ENCODE assay signal across 9 mouse cellular contexts in genomic region chr7:46667256-46667655, GRCm38 (mm10). TPM values are rescaled to one million over a fixed set of nuclear protein-coding genes. Genes with fewer than 3 reads are reported as not detected.
DNase-seq lines count a peak whose midpoint lies in the region; ATAC-seq and TF ChIP-seq lines count a peak whose summit lies in the region.
"Had no signal": no experiment of that assay in that cellular context is flagged by ENCODE, and none has a peak within 500 bp of the region (broad histone marks: within the 10 kb centered on the region; RNA-seq: fewer than 3 reads in every experiment).

No protein-coding gene starts in this region.

- DNase-seq in kidney, postnatal 14 days, result peak; percentile 7
- DNase-seq in kidney, adult 2 months, result no peak
- peak; percentile 67 for DNase-seq in embryonic facial prominence, embryonic 10.5 days (ENCODE audit: low spot score)
- peak; percentile 59 for DNase-seq in neural tube, embryonic 11.5 days (ENCODE audit: low spot score)
- DNase-seq in frontal cortex, adult 2 months (ENCODE audit: extremely low spot score in 1 of 2, low spot score in 1 of 2), result no peak
- DNase-seq in layer of hippocampus, adult 18-20 months (ENCODE audit: low spot score in 2 of 2), result no peak
- no peak for DNase-seq in spleen, postnatal 4 days (ENCODE audit: low spot score in 2 of 2)

- H3K9me3 ChIP-seq in embryonic facial prominence, embryonic 10.5 days, result no peaks in the 10 kb centered on the region
- no peaks in the 10 kb centered on the region for H3K9me3 ChIP-seq in intestine, embryonic 15.5 days
- H3K9me3 ChIP-seq in neural tube, embryonic 11.5 days (ENCODE audit: control insufficient read depth, low read length), result no peaks in the 10 kb centered on the region

- H3K4me3 ChIP-seq in kidney, adult 2 months (ENCODE audit: insufficient read depth, low read depth, low read length), result no peak overlapping the region
- peak overlapping the region; percentile 42 for H3K4me3 ChIP-seq in embryonic facial prominence, embryonic 10.5 days
- no peak overlapping the region; the same call in 1 of the 2 replicates for H3K4me3 ChIP-seq in intestine, embryonic 15.5 days (replicated peaks)
- no peak overlapping the region for H3K4me3 ChIP-seq in neural tube, embryonic 11.5 days (ENCODE audit: low read depth, low read length)
- H3K4me3 ChIP-seq: myocyte had no signal

- no peak overlapping the region for H3K27ac ChIP-seq in kidney, adult 2 months (ENCODE audit: insufficient read depth, low read depth, low read length)
- H3K27ac ChIP-seq in embryonic facial prominence, embryonic 10.5 days (replicated peaks), result no peak overlapping the region
- no peak overlapping the region for H3K27ac ChIP-seq in intestine, embryonic 15.5 days
- H3K27ac ChIP-seq in neural tube, embryonic 11.5 days (ENCODE audit: low read depth, low read length), result no peak overlapping the region

- TF ChIP-seq CTCF in kidney, adult 2 months (conservative IDR thresholded peaks at IDR 0.05; ENCODE audit: insufficient read depth, insufficient read length, low read depth, low read length), result no peak

- WGBS in kidney, adult 2 months, result 4% methylated on average over 21 of the region's 21 CpGs
- WGBS in embryonic facial prominence, embryonic 10.5 days, result under 1% methylated on average over 21 of the region's 21 CpGs
- WGBS in intestine, embryonic 15.5 days, result 1% methylated on average over 21 of the region's 21 CpGs
- WGBS in neural tube, embryonic 11.5 days, result 1% methylated on average over 21 of the region's 21 CpGs

- no peak for TF ChIP-seq POLR2A in kidney, adult 2 months (IDR thresholded peaks at IDR 0.05; ENCODE audit: low read depth, low read length)

- ATAC-seq in intestine, embryonic 15.5 days, result peak; percentile 55
- peak; percentile 27; the same call in 1 of the 2 replicates for ATAC-seq in neural tube, embryonic 11.5 days (ENCODE audit: insufficient read depth, low FRiP score, low TSS enrichment)

- no peak overlapping the region for H3K9ac ChIP-seq in intestine, embryonic 15.5 days
- H3K9ac ChIP-seq in neural tube, embryonic 11.5 days (ENCODE audit: low read length), result no peak overlapping the region

- peaks cover 2% of the 10 kb centered on the region; the same call in 1 of the 2 replicates for H3K27me3 ChIP-seq in kidney, adult 2 months (replicated peaks; ENCODE audit: control insufficient read depth, insufficient read depth, low read length)
- H3K27me3 ChIP-seq in embryonic facial prominence, embryonic 10.5 days (replicated peaks; ENCODE audit: low read depth, poor library complexity, severe bottlenecking), result peaks cover 58% of the 10 kb centered on the region
- peaks cover 13% of the 10 kb centered on the region for H3K27me3 ChIP-seq in intestine, embryonic 15.5 days (replicated peaks)
- H3K27me3 ChIP-seq in neural tube, embryonic 11.5 days (ENCODE audit: control insufficient read depth, insufficient read depth, low read length), result no peaks in the 10 kb centered on the region; the same call in 1 of the 2 replicates

- H3K4me1 ChIP-seq in kidney, adult 2 months (ENCODE audit: control insufficient read depth, insufficient read depth, low read length), result no peaks in the 10 kb centered on the region
- peaks cover 15% of the 10 kb centered on the region for H3K4me1 ChIP-seq in embryonic facial prominence, embryonic 10.5 days
- H3K4me1 ChIP-seq in intestine, embryonic 15.5 days (replicated peaks), result peaks cover 3% of the 10 kb centered on the region; the same call in 1 of the 2 replicates
- H3K4me1 ChIP-seq in neural tube, embryonic 11.5 days (ENCODE audit: control insufficient read depth, insufficient read depth, low read length), result 0 out of 2 replicates have a peak, but pooled peaks cover 3% of the 10 kb centered on the region

- H3K36me3 ChIP-seq in kidney, adult 2 months (ENCODE audit: control insufficient read depth, insufficient read depth, low read length), result no peaks in the 10 kb centered on the region
- no peaks in the 10 kb centered on the region for H3K36me3 ChIP-seq in embryonic facial prominence, embryonic 10.5 days (replicated peaks)
- H3K36me3 ChIP-seq in intestine, embryonic 15.5 days, result no peaks in the 10 kb centered on the region
- H3K36me3 ChIP-seq in neural tube, embryonic 11.5 days (ENCODE audit: control insufficient read depth, insufficient read depth, low read length), result no peaks in the 10 kb centered on the region

- peak overlapping the region; percentile 39 for H3K4me2 ChIP-seq in intestine, embryonic 15.5 days (replicated peaks)
- peak overlapping the region; percentile 24 for H3K4me2 ChIP-seq in neural tube, embryonic 11.5 days (ENCODE audit: low read depth)

RNA-seq across cellular contexts. Expression of gene Tph1, which starts 5.1 kb away (rescaled TPM):
- polyA plus RNA-seq in kidney, adult 2 months (2012; rRNA removed), result not detected in 2 replicates
- 0.25 and 0.27 TPM in 2 replicates for polyA plus RNA-seq in embryonic facial prominence, embryonic 10.5 days (2016; fragmentation: Nextera tagmentation; extraction: Ambion mirVana)
- polyA plus RNA-seq in intestine, embryonic 15.5 days (2015; fragmentation: Nextera tagmentation; extraction: Ambion mirVana), result 0.97 and 1.2 TPM in 2 replicates
- polyA plus RNA-seq in neural tube, embryonic 11.5 days (2014; fragmentation: Nextera tagmentation; extraction: Ambion mirVana), result 0.76 and 1.0 TPM in 2 replicates
- 0.27 and 0.34 TPM in 2 replicates for polyA plus RNA-seq in frontal cortex, adult 2 months (2012; rRNA removed)
- total RNA-seq in layer of hippocampus, adult 18-20 months (2021), result under 1 TPM in 1 of 2 experiments, not detected in 1; 0.23 TPM

RNA-seq across cellular contexts. Expression of gene Sergef, which starts 27.6 kb away (rescaled TPM):
- 16.0 and 16.8 TPM in 2 replicates for polyA plus RNA-seq in kidney, adult 2 months (2012; rRNA removed)
- polyA plus RNA-seq in embryonic facial prominence, embryonic 10.5 days (2016; fragmentation: Nextera tagmentation; extraction: Ambion mirVana), result 12.7 and 13.4 TPM in 2 replicates
- polyA plus RNA-seq in intestine, embryonic 15.5 days (2015; fragmentation: Nextera tagmentation; extraction: Ambion mirVana), result 14.3 and 16.9 TPM in 2 replicates
- polyA plus RNA-seq in neural tube, embryonic 11.5 days (2014; fragmentation: Nextera tagmentation; extraction: Ambion mirVana), result 13.5 and 16.8 TPM in 2 replicates
- polyA plus RNA-seq in frontal cortex, adult 2 months (2012; rRNA removed), result 48.0 and 50.4 TPM in 2 replicates
- total RNA-seq in layer of hippocampus, adult 18-20 months (2021), result 10 to 100 TPM; 47.9 to 50.8 TPM

RNA-seq across cellular contexts. Expression of gene Saal1, which starts 43.2 kb away (rescaled TPM):
- 5.2 and 5.3 TPM in 2 replicates for polyA plus RNA-seq in kidney, adult 2 months (2012; rRNA removed)
- 40.7 and 46.0 TPM in 2 replicates for polyA plus RNA-seq in embryonic facial prominence, embryonic 10.5 days (2016; fragmentation: Nextera tagmentation; extraction: Ambion mirVana)
- 24.6 and 26.9 TPM in 2 replicates for polyA plus RNA-seq in intestine, embryonic 15.5 days (2015; fragmentation: Nextera tagmentation; extraction: Ambion mirVana)
- 39.1 and 40.3 TPM in 2 replicates for polyA plus RNA-seq in neural tube, embryonic 11.5 days (2014; fragmentation: Nextera tagmentation; extraction: Ambion mirVana)
- polyA plus RNA-seq in frontal cortex, adult 2 months (2012; rRNA removed), result 8.1 and 9.1 TPM in 2 replicates
- 10 to 100 TPM; 10.1 to 10.6 TPM for total RNA-seq in layer of hippocampus, adult 18-20 months (2021)

RNA-seq across cellular contexts. Expression of gene Saa3, which starts 48.2 kb away (rescaled TPM):
- polyA plus RNA-seq in kidney, adult 2 months (2012; rRNA removed), result 0.17 and 0.20 TPM in 2 replicates
- polyA plus RNA-seq in embryonic facial prominence, embryonic 10.5 days (2016; fragmentation: Nextera tagmentation; extraction: Ambion mirVana), result not detected in 2 replicates
- 0.88 and 1.0 TPM in 2 replicates for polyA plus RNA-seq in intestine, embryonic 15.5 days (2015; fragmentation: Nextera tagmentation; extraction: Ambion mirVana)
- polyA plus RNA-seq in neural tube, embryonic 11.5 days (2014; fragmentation: Nextera tagmentation; extraction: Ambion mirVana), result 0.41 TPM in 1 of 2 replicates, not detected in the other
- polyA plus RNA-seq in frontal cortex, adult 2 months (2012; rRNA removed), result not detected in 2 replicates
- not detected for total RNA-seq in layer of hippocampus, adult 18-20 months (2021)

Comparison
In these comparisons a context has a peak if more than half of its experiments do, and no peak if none do; other contexts are left out.
1. DNase-seq: peak in kidney, postnatal 14 days (single experiment), embryonic facial prominence, embryonic 10.5 days (single experiment) and neural tube, embryonic 11.5 days (single experiment); none in kidney, adult 2 months (single experiment), frontal cortex, adult 2 months (0 of 2), layer of hippocampus, adult 18-20 months (0 of 2) and spleen, postnatal 4 days (0 of 2).